19 mouse cellular contexts compared by ENCODE assay signal in genomic region chr15:60728754-60729153, GRCm38 (mm10).
DNase-seq lines count a peak whose midpoint lies in the region; ATAC-seq and TF ChIP-seq lines count a peak whose summit lies in the region.
"Had no signal": no experiment of that assay in that cellular context is flagged by ENCODE, and none has a peak within 500 bp of the region (broad histone marks: within the 10 kb centered on the region; RNA-seq: fewer than 3 reads in every experiment).

No protein-coding gene starts in this region.

- H3K4me2 ChIP-seq in lung, postnatal 0 days (replicated peaks; ENCODE audit: low read depth, low read length) = no peak overlapping the region
- no peak overlapping the region for H3K4me2 ChIP-seq in forebrain, embryonic 14.5 days (ENCODE audit: low read length)
- H3K4me2 ChIP-seq: liver, embryonic 12.5 days; midbrain, embryonic 13.5 days; stomach, embryonic 15.5 days had no signal

- ATAC-seq in lung, postnatal 0 days = no peak
- peak; percentile 89 for ATAC-seq in forebrain, embryonic 14.5 days
- ATAC-seq: hindbrain, embryonic 16.5 days; liver, embryonic 12.5 days; liver, postnatal 0 days; midbrain, embryonic 13.5 days had no signal

- DNase-seq in kidney, adult 2 months = peak; percentile 1
- no peak for DNase-seq in kidney, postnatal 10 days
- DNase-seq in lung, postnatal 0 days (ENCODE audit: low spot score) = peak; percentile 22
- DNase-seq in lung, postnatal 4 days = no peak
- DNase-seq in forebrain, embryonic 14.5 days (ENCODE audit: low spot score) = peak; percentile 71
- no peak for DNase-seq in frontal cortex, postnatal 10 days (ENCODE audit: low spot score in 2 of 2)
- no peak for DNase-seq in cerebellum, adult 18-20 months
- DNase-seq: adrenal gland, adult 8-10 months; cerebellum, adult 9-10 months; cerebellum, postnatal 36 days; gastrocnemius, postnatal 10 days; liver, postnatal 0 days; right cerebral cortex, postnatal 14 days had no signal

- no peaks in the 10 kb centered on the region for H3K27me3 ChIP-seq in kidney, adult 2 months (replicated peaks; ENCODE audit: control insufficient read depth, insufficient read depth, low read length)
- H3K27me3 ChIP-seq in lung, postnatal 0 days (replicated peaks; ENCODE audit: insufficient read depth, low read length) = no peaks in the 10 kb centered on the region
- no peaks in the 10 kb centered on the region for H3K27me3 ChIP-seq in forebrain, embryonic 14.5 days (replicated peaks; ENCODE audit: control insufficient read depth, insufficient read depth, low read length)
- H3K27me3 ChIP-seq: CH12.LX; liver, embryonic 12.5 days; midbrain, embryonic 13.5 days; stomach, embryonic 15.5 days had no signal

- no peak overlapping the region for H3K27ac ChIP-seq in kidney, adult 2 months (ENCODE audit: insufficient read depth, low read depth, low read length)
- no peak overlapping the region for H3K27ac ChIP-seq in lung, postnatal 0 days (ENCODE audit: low read length)
- peak overlapping the region; percentile 27; the same call in 1 of the 2 replicates for H3K27ac ChIP-seq in forebrain, embryonic 14.5 days (ENCODE audit: low read depth, low read length)
- H3K27ac ChIP-seq: liver, embryonic 12.5 days; macrophage; midbrain, embryonic 13.5 days; stomach, embryonic 15.5 days had no signal

- H3K9me3 ChIP-seq in lung, postnatal 0 days (ENCODE audit: low read length) = no peaks in the 10 kb centered on the region
- H3K9me3 ChIP-seq in forebrain, embryonic 14.5 days (replicated peaks; ENCODE audit: control insufficient read depth, low read length) = no peaks in the 10 kb centered on the region
- H3K9me3 ChIP-seq: liver, embryonic 12.5 days; midbrain, embryonic 13.5 days; stomach, embryonic 15.5 days had no signal

- WGBS in kidney, adult 2 months = 41% methylated on average over 9 of the region's 9 CpGs
- WGBS in lung, postnatal 0 days = 69% methylated on average over 9 of the region's 9 CpGs
- 5% methylated on average over 9 of the region's 9 CpGs for WGBS in forebrain, embryonic 14.5 days

- no peak for TF ChIP-seq EP300 in lung, postnatal 0 days (IDR thresholded peaks at IDR 0.05)

- no peak overlapping the region for H3K9ac ChIP-seq in lung, postnatal 0 days (replicated peaks; ENCODE audit: low read depth)
- no peak overlapping the region for H3K9ac ChIP-seq in forebrain, embryonic 14.5 days (ENCODE audit: low read length)
- H3K9ac ChIP-seq: liver, embryonic 12.5 days; liver, postnatal 0 days; midbrain, embryonic 13.5 days; stomach, embryonic 15.5 days had no signal

- no peaks in the 10 kb centered on the region for H3K4me1 ChIP-seq in kidney, adult 2 months (ENCODE audit: control insufficient read depth, insufficient read depth, low read length)
- H3K4me1 ChIP-seq in lung, postnatal 0 days (ENCODE audit: insufficient read depth, low read depth, low read length) = no peaks in the 10 kb centered on the region
- peaks cover 5% of the 10 kb centered on the region for H3K4me1 ChIP-seq in forebrain, embryonic 14.5 days (ENCODE audit: control insufficient read depth, insufficient read depth, low read length)
- H3K4me1 ChIP-seq: liver, embryonic 12.5 days; midbrain, embryonic 13.5 days; stomach, embryonic 15.5 days had no signal

- no peak overlapping the region for H3K4me3 ChIP-seq in kidney, adult 2 months (ENCODE audit: insufficient read depth, low read depth, low read length)
- H3K4me3 ChIP-seq in lung, postnatal 0 days (ENCODE audit: low read depth, low read length) = no peak overlapping the region
- H3K4me3 ChIP-seq in forebrain, embryonic 14.5 days (ENCODE audit: low read depth, low read length) = no peak overlapping the region
- H3K4me3 ChIP-seq: liver, embryonic 12.5 days; midbrain, embryonic 13.5 days; stomach, embryonic 15.5 days had no signal

- no peak for TF ChIP-seq POLR2A in kidney, adult 2 months (IDR thresholded peaks at IDR 0.05; ENCODE audit: low read depth, low read length)

- no peaks in the 10 kb centered on the region for H3K36me3 ChIP-seq in kidney, adult 2 months (ENCODE audit: control insufficient read depth, insufficient read depth, low read length)
- no peaks in the 10 kb centered on the region for H3K36me3 ChIP-seq in lung, postnatal 0 days (ENCODE audit: insufficient read depth, low read length)
- no peaks in the 10 kb centered on the region for H3K36me3 ChIP-seq in forebrain, embryonic 14.5 days (ENCODE audit: control insufficient read depth, insufficient read depth, low read length)
- H3K36me3 ChIP-seq: liver, embryonic 12.5 days; midbrain, embryonic 13.5 days; stomach, embryonic 15.5 days had no signal

- TF ChIP-seq CTCF in kidney, adult 2 months (conservative IDR thresholded peaks at IDR 0.05; ENCODE audit: insufficient read depth, insufficient read length, low read depth, low read length) = no peak
- no peak for TF ChIP-seq CTCF in lung, postnatal 0 days (IDR thresholded peaks at IDR 0.05)

Comparison
In these comparisons a context has a peak if more than half of its experiments do, and no peak if none do; other contexts are left out.
1. DNase-seq: peak in kidney, adult 2 months (single experiment), lung, postnatal 0 days (single experiment) and forebrain, embryonic 14.5 days (single experiment); none in kidney, postnatal 10 days (single experiment), lung, postnatal 4 days (0 of 2), frontal cortex, postnatal 10 days (0 of 2) and cerebellum, adult 18-20 months (0 of 2).